Mouse (Mus musculus) lung, embryonic 16.5 days (tissue): ENCODE results near the gene Scamp4. TPM values are rescaled to one million over a fixed set of nuclear protein-coding genes. Genes with fewer than 3 reads are reported as not detected.

Source experiments
- ATAC-seq: fragments of 200-750 bp; cut with Nextera tagmentation; 2 replicates; pipeline ENCODE4 v1.8.0; 2017; ENCODE audit warnings: low read depth, mild to moderate bottlenecking, moderate library complexity
- H3K27ac ChIP-seq: fragments of 300-500 bp; sonication (generic); 2 replicates; pipeline ENCODE4 v1.5.1; 2014; ENCODE audit warnings: mild to moderate bottlenecking, control low read depth, low read length
- H3K27me3 ChIP-seq: fragments of 300-500 bp; sonication (generic); 2 replicates; pipeline ENCODE4 v1.6.1; 2014; ENCODE audit warnings: low read depth, low read length, mixed read lengths; ENCODE audit not compliant: control insufficient read depth, insufficient read depth
- H3K36me3 ChIP-seq: fragments of 300-500 bp; sonication (generic); 2 replicates; pipeline ENCODE4 v1.6.1; 2014; ENCODE audit warnings: low read length; ENCODE audit not compliant: control insufficient read depth, insufficient read depth
- H3K4me1 ChIP-seq: fragments of 300-500 bp; sonication (generic); replicated peaks from 2 replicates; pipeline ENCODE4 v1.6.1; 2014; ENCODE audit warnings: low read length, mixed read lengths; ENCODE audit not compliant: control insufficient read depth, insufficient read depth
- H3K4me2 ChIP-seq: fragments of 300-500 bp; sonication (generic); 2 replicates; pipeline ENCODE4 v1.6.1; 2014; ENCODE audit warnings: low read depth, low read length, control low read depth
- H3K4me3 ChIP-seq: fragments of 300-500 bp; sonication (generic); 2 replicates; pipeline ENCODE4 v1.5.1; 2014; ENCODE audit warnings: mild to moderate bottlenecking, low read length, control low read depth
- H3K9ac ChIP-seq: fragments of 300-500 bp; sonication (generic); 2 replicates; pipeline ENCODE4 v1.6.1; 2014; ENCODE audit warnings: low read length, control low read depth
- H3K9me3 ChIP-seq: fragments of 300-500 bp; sonication (generic); 2 replicates; pipeline ENCODE4 v1.6.1; 2016; ENCODE audit warnings: low read length; ENCODE audit not compliant: control insufficient read depth
- WGBS: fragments of 180-500 bp; shearing (Covaris S2); extraction: QIAGEN DNeasy Blood & Tissue Kit; methylation state at CpG from one replicate; pipeline ENCODE4 v1.1.7; 2014; 5-methylcytosine and 5-hydroxymethylcytosine counted together
- polyA plus RNA-seq: library from polyadenylated mRNA; unstranded; fragments of >200 nt; fragmentation: Nextera tagmentation; extraction: Ambion mirVana; gene quantifications from 2 replicates; pipeline ENCODE4 v1.2.1, GENCODE M21; 2015

Gene Scamp4
- 78.8 and 81.8 TPM in 2 replicates for polyA plus RNA-seq

DNA sequence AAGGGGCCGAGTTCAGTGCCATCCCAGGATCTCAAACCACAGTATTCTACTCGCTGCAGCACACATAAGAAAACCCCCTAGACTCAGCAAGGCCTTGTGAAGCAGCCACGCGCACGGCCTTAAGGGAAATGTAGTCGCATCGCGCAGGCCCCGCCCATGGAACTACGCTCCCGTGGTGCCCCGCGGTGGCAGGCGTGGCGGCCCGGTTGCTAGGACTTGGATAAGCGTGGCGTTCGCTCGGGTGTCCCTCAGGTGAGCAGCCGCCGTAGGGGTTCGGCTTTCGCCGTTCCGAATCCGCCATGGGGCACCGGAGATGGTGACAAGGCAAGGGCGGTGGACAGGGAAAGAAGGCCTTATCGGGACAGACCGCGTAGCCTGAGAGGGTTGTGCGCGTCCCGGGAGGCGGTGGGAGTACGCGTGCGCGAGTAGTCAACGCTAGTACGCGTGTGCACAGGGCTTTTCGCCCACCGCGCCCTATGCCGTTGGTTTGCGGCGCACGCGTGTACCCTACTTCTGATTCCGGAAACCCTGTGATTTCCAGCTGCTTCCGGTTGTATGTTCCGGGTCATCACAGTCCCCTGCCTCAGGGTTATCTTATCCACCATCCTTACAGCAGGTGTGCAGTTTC lies at the start of gene Scamp4, which contains the start of gene Adat3:
TSS of gene Scamp4 (plus strand) at position 175 of the 628 bp plus-strand sequence.
TSS of gene Adat3 (plus strand) at position 183 of the 628 bp plus-strand sequence.
- peak; percentile 98 for ATAC-seq
- H3K4me2 ChIP-seq: peak within 1 kb of the TSS; percentile 88
- peak within 1 kb of the TSS; percentile 73 for H3K9ac ChIP-seq
- H3K36me3 ChIP-seq: peaks cover 16% of the 10 kb centered on the region
- H3K9me3 ChIP-seq: no peaks in the 10 kb centered on the region
- H3K27ac ChIP-seq: peak within 1 kb of the TSS; percentile 78
- under 1% methylated on average over 54 of the region's 54 CpGs for WGBS
- H3K4me1 ChIP-seq: peaks cover 15% of the 10 kb centered on the region
- peak within 1 kb of the TSS; percentile 67 for H3K4me3 ChIP-seq
- no peaks in the 10 kb centered on the region for H3K27me3 ChIP-seq

DNA sequence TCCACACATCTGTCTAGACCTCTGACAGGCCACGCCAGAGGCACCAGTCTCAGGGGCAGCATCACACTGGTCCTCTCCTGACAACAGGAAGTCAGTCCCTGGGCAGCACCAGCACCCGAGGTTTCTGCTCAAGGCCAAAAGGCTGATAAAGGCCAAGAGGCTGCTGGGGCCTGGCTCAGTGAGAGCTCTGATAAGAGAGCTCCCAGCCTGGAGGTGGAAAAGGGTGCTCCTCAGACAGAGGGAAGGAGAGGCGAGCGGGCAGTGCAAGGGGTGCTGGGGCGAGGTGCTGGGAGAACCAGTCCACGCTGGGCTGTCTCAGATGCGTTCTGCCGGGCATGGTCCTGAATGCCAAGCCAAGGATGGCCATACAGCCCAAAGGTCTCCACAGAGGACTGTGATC lies 49.1 kb upstream of the Scamp4 start:
- H3K9ac ChIP-seq: no peak overlapping the region
- no peak overlapping the region for H3K4me3 ChIP-seq
- no peaks in the 10 kb centered on the region for H3K9me3 ChIP-seq
- H3K27me3 ChIP-seq: no peaks in the 10 kb centered on the region
- no peak for ATAC-seq
- no peak overlapping the region for H3K27ac ChIP-seq
- WGBS: 80% methylated on average over 8 of the region's 8 CpGs
- H3K36me3 ChIP-seq: peaks cover 16% of the 10 kb centered on the region
- H3K4me2 ChIP-seq: no peak overlapping the region
- H3K4me1 ChIP-seq: peaks cover 12% of the 10 kb centered on the region

DNA sequence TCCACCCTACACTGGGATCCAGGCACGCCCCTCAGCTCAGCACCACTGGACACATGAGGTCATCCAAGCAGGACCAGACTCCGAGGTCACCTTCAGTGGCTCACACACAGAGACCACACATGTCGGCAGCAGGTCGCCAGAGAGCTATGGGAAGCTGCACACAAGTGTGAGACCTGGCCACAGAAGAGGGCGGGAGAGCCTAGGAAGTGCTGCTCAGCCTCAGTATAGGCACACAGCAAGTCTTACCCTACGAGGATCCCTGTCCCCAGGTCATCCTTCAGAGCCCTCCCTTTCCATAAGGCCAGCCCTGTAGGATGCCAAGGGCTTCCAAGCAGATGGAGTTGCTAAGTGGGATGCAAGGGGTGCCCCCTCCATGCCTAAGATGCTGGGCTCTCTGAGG lies 48.7 kb upstream of the Scamp4 start:
- Histone ChIP-seq H3K4me3 (no peak overlapping the region), H3K4me2 (no peak overlapping the region), H3K27me3 (no peaks in the 10 kb centered on the region), H3K9me3 (no peaks in the 10 kb centered on the region), H3K9ac (no peak overlapping the region), H3K4me1 (peaks cover 12% of the 10 kb centered on the region), H3K36me3 (peaks cover 16% of the 10 kb centered on the region), H3K27ac (no peak overlapping the region)
- ATAC-seq: no peak
- 86% methylated on average over 6 of the region's 6 CpGs for WGBS

DNA sequence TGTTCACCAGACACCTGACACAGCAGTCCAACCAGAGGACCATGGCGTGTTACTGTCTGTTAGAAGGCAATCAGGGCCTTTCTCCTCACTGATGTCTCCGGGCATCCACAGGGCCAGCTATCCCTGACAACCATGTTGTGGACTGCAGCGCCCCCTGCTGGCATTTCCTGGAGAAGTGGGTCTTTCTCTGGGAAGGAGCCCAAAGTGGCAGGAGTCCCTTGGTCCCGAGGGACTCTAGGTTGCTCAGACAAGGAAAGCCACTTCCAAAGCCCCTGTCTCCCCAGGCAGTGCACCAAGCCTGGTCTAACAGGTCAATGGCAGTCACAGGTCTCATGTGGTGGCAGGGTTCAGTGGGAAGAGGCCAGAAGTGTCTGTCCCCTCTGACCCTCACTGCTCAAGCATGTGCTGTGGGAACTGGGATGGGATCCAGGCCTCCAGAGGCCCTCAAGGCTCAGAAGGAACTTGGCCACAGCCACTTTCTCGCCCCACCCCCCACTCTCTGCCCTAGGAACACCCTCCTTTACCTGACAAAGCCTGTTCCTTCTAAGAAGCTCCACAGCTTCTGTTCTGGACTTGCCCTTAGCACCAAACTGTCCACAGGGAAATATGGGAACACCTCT lies 45.2 kb upstream of the Scamp4 start:
- 21% methylated on average over 5 of the region's 5 CpGs for WGBS
- Histone ChIP-seq H3K4me3 (no peak overlapping the region), H3K27ac (peak overlapping the region; percentile 25), H3K9me3 (no peaks in the 10 kb centered on the region), H3K9ac (peak overlapping the region; percentile 39), H3K4me2 (0 out of 2 replicates have a peak overlapping the region, but pooled peaks have one; percentile 2), H3K27me3 (no peaks in the 10 kb centered on the region), H3K36me3 (no peaks in the 10 kb centered on the region), H3K4me1 (peaks cover 30% of the 10 kb centered on the region)
- no peak for ATAC-seq

DNA sequence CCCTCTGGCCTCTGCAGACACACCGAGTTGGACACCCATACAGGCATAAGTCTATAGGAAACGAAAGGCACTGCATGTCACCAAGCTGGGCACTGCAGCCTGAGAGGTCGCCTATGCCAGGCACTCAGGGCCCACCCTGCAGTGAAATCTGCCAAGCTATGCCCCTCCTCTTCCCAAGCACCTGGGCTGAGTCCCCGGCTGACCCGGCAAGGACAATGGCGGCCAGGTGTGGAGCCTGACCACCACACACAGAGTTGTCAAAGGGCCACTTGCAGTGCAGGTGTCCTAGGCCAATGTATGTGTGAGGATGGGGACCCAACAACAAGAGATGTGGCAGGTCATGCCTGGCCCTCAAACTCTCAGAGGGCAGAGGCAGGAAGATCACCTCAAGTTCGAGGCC lies 43.2 kb upstream of the Scamp4 start:
- H3K27ac ChIP-seq: no peak overlapping the region
- no peaks in the 10 kb centered on the region for H3K36me3 ChIP-seq
- no peaks in the 10 kb centered on the region for H3K27me3 ChIP-seq
- peaks cover 30% of the 10 kb centered on the region for H3K4me1 ChIP-seq
- H3K9ac ChIP-seq: no peak overlapping the region
- no peak for ATAC-seq
- no peak overlapping the region for H3K4me3 ChIP-seq
- H3K9me3 ChIP-seq: no peaks in the 10 kb centered on the region
- 85% methylated on average over 7 of the region's 7 CpGs for WGBS
- H3K4me2 ChIP-seq: no peak overlapping the region

DNA sequence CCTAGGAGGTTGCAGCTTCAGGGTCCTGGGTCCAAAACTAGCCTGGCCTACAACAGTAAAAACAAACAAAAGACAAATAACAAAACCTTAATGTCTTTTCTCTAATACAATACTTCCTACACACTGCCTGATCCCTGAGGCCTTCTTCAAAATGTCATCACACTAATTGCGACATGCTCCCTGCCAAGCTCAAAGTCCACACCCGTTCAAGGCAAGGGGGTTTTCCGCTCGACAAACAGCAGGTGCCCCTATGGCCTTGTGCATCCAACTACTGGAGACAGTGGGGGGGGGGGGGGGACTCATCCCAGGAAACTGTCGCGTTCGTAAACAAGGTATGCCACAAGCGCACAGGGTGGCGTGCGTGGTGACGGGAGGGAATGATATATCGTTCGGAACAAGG lies 42.1 kb upstream of the Scamp4 start:
- Histone ChIP-seq H3K9ac (peak overlapping the region; percentile 98), H3K9me3 (no peaks in the 10 kb centered on the region), H3K27me3 (no peaks in the 10 kb centered on the region), H3K4me2 (peak overlapping the region; percentile 97), H3K4me1 (peaks cover 30% of the 10 kb centered on the region), H3K36me3 (no peaks in the 10 kb centered on the region), H3K27ac (peak overlapping the region; percentile 95; the same call in 1 of the 2 replicates), H3K4me3 (peak overlapping the region; percentile 98)
- ATAC-seq: no peak
- 1% methylated on average over 13 of the region's 13 CpGs for WGBS

DNA sequence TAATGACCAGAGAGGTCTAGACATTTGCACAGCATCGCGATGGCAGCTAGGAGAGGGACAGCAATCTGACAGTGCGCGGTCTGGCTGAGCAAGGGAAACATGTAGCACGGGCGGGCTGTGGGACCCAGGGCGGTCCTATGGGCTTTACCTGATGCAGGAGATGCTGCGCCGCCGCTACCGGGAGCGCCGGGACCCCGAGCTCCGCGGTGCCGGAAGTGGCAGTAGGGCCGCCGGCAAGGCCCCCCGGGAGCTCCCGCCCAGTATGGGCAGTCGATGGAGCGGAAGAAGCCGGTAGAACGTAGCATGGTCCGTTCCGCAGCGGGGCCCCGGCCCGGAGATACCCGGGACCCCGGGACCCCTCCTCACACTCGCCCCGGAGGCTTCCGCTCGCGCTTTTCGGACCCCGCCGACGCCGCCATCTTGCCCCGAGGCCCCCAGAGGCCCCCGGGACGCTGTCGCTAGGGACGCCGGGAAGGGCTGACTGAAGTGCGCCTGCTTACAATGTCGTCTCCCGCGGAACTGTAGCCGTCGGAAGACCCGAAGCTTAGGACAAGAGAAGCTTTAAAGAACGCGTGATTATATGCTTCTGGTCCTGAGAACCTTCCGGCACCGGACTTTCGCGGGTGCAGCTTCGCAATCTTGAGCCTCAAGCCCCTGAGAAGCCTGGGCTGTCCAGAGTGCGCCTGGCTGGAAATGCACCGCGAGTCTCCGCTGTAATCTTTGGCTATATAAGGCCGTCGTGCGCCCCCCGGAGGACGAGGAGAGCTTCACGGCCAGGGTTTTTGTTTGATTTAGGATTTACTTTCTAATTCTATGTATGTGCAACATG lies 41.3 kb upstream of the Scamp4 start, which contains the start of gene Rexo1:
TSS of gene Rexo1 (minus strand) at position 445 of the 829 bp plus-strand sequence.
- under 1% methylated on average over 72 of the region's 72 CpGs for WGBS
- ATAC-seq: peak; percentile 91
- peak within 1 kb of the TSS; percentile 98 for H3K4me3 ChIP-seq
- H3K9me3 ChIP-seq: no peaks in the 10 kb centered on the region
- H3K9ac ChIP-seq: peak within 1 kb of the TSS; percentile 98
- H3K27me3 ChIP-seq: no peaks in the 10 kb centered on the region
- H3K4me1 ChIP-seq: peaks cover 30% of the 10 kb centered on the region
- no peaks in the 10 kb centered on the region for H3K36me3 ChIP-seq
- peak within 1 kb of the TSS; percentile 95 for H3K27ac ChIP-seq
- peak within 1 kb of the TSS; percentile 97 for H3K4me2 ChIP-seq

DNA sequence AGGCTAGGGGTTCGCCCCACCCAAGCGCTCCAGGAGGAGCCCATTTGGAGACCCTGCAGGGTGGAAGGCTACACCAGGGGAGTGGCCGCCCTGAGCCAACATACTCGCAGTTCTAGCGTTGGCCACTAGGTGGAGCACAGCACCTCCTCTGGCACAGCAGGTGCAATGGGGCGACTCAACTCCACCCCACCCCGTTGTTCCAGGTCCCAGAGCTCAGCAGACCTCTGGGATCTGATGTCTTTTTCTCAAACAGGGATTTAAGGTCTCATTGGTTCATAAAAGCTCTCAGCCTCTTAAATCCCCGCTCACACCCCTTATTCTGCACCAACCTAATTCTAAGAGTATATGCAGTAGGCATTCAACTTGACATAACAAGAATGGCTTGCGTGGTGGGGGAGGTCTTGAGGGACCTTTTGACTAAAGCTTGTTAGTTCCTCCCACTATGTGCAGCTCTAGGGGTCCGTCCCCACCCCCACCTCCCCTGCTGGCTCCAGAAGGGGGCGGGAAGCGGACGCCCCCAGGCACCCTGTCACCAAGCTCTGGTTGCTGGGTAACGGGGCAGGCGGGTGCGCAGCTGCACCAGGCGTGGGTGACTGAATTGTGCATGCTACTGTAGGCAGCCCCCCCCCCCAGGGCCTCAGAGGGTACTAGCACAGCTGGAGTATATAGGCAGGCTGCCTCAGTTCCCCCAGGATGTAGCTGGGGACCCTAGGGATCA lies 36.1 kb upstream of the Scamp4 start:
- ATAC-seq: peak; percentile 22; the same call in 1 of the 2 replicates
- Histone ChIP-seq H3K27ac (no peak overlapping the region), H3K4me2 (no peak overlapping the region), H3K27me3 (no peaks in the 10 kb centered on the region), H3K9me3 (no peaks in the 10 kb centered on the region), H3K4me3 (no peak overlapping the region), H3K4me1 (peaks cover 14% of the 10 kb centered on the region), H3K9ac (no peak overlapping the region), H3K36me3 (no peaks in the 10 kb centered on the region)
- WGBS: 29% methylated on average over 17 of the region's 17 CpGs
